Mouse (Mus musculus): Measurements from ENCODE around the gene Olfr1321.

Olfr1321 gene

DNA sequence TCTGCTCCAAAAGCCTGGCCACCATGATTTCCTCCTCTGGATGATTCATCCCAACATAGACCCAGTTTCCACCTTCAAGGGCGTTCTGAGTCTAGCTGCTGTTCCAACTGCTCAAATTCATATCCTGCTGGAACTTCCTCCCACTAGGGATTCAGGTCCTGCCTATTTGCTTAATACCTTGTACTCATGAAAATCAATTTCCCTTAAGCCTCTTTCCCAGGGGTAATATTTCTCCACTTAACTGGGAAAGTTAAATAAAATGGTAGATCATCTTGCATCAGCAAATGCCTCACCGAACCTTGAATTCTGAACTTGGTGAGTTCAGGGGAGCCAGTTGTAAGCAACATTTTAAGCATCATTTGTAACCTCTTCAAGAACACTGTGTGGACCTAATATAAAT is at the start of gene Olfr1321:
Olfr1321 (minus strand) TSS at position 101 of the 400 bp plus-strand sequence.
- DNase-seq: no peak

DNA sequence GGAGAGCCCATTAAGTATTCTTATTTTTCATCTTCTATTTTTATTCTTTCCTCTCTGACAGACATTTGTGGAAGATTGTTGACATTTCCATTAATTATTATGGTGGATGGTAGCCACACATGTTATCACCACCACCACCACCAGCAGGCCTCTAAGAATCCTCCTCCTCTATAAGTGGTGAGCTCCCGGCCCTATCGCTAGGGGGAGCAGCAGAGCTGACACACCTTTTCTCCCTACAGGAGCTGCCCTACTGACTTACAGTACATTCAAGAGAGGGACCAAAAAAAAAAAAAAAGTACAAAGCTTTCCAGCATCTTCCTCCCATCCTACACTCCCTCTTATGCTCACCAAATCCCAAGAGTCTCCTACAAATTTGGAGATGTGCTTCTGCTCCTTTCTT is 36.0 kb upstream of the Olfr1321 start:
- DNase-seq: no peak

DNA sequence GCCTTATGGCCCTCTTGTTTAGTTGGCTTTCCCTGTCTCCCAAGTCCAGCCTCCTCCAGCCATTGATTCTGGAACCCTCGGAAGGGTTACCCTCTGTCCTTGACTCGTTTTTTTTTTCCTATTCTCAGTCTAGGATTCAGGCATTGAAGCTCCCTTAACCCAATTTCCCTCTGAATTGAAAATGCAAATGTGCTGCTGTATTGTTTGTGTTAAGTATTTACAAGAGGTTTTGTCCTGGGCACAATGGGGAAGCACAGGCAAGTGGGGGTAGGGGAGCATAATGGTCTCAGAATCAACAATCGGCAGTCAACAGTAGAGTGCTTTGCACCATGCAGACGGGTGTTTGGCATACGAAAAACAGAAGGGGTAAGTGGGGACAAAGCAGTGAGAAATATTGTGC is 10.3 kb upstream of the Olfr1321 start:
- DNase-seq: no peak
